Mouse (Mus musculus) limb, embryonic 11.5 days (tissue): Measurements from ENCODE around the gene Kif13a. TPM values are rescaled to one million over a fixed set of nuclear protein-coding genes. Genes with fewer than 3 reads are reported as not detected.

Experiments used
- ATAC-seq: fragments of 200-750 bp; cut with Nextera tagmentation; 2 replicates; pipeline ENCODE4 v1.8.0; 2017; ENCODE audit warnings: low read depth; ENCODE audit not compliant: insufficient number of reproducible peaks, low FRiP score, low TSS enrichment
- DNase-seq: peaks from one replicate; pipeline ENCODE4 v3.0.0-alpha.2; 2015; ENCODE audit warnings: low spot score
- H3K27ac ChIP-seq: fragments of 300-500 bp; sonication (generic); replicated peaks from 2 replicates; pipeline ENCODE4 v1.5.1; 2014; ENCODE audit warnings: low read depth, mild to moderate bottlenecking, low read length
- H3K27me3 ChIP-seq: fragments of 300-500 bp; sonication (generic); 2 replicates; pipeline ENCODE4 v1.6.1; 2014; ENCODE audit warnings: mild to moderate bottlenecking, low read length, mixed read lengths; ENCODE audit not compliant: control insufficient read depth, insufficient read depth
- H3K36me3 ChIP-seq: fragments of 300-500 bp; sonication (generic); 2 replicates; pipeline ENCODE4 v1.6.1; 2014; ENCODE audit warnings: mild to moderate bottlenecking, low read length, moderate library complexity, mixed read lengths; ENCODE audit not compliant: control insufficient read depth, insufficient read depth
- H3K4me1 ChIP-seq: fragments of 300-500 bp; sonication (generic); 2 replicates; pipeline ENCODE4 v1.6.1; 2014; ENCODE audit warnings: low read length, mixed read lengths; ENCODE audit not compliant: control insufficient read depth, insufficient read depth
- H3K4me2 ChIP-seq: fragments of 300-500 bp; sonication (generic); 2 replicates; pipeline ENCODE4 v1.6.1; 2014; ENCODE audit warnings: low read depth, mild to moderate bottlenecking, moderate library complexity; ENCODE audit not compliant: severe bottlenecking
- H3K4me3 ChIP-seq: fragments of 300-500 bp; sonication (generic); 2 replicates; pipeline ENCODE4 v1.5.1; 2014; ENCODE audit warnings: low read depth, low read length
- H3K9ac ChIP-seq: fragments of 300-500 bp; sonication (generic); 2 replicates; pipeline ENCODE4 v1.6.1; 2014; ENCODE audit warnings: mild to moderate bottlenecking, low read length
- H3K9me3 ChIP-seq: fragments of 300-500 bp; sonication (generic); 2 replicates; pipeline ENCODE4 v1.6.1; 2016; ENCODE audit warnings: low read length; ENCODE audit not compliant: control insufficient read depth
- WGBS: fragments of 180-500 bp; shearing (Covaris S2); extraction: QIAGEN DNeasy Blood & Tissue Kit; methylation state at CpG from one replicate; pipeline ENCODE4 v1.1.7; 2014; 5-methylcytosine and 5-hydroxymethylcytosine counted together
- polyA plus RNA-seq: library from polyadenylated mRNA; unstranded; fragments of >200 nt; fragmentation: Nextera tagmentation; extraction: Ambion mirVana; gene quantifications from 2 replicates; pipeline ENCODE4 v1.2.1, GENCODE M21; 2014

Kif13a gene
- polyA plus RNA-seq, 1 experiment from 2014 or later = 14.2 TPM

DNA sequence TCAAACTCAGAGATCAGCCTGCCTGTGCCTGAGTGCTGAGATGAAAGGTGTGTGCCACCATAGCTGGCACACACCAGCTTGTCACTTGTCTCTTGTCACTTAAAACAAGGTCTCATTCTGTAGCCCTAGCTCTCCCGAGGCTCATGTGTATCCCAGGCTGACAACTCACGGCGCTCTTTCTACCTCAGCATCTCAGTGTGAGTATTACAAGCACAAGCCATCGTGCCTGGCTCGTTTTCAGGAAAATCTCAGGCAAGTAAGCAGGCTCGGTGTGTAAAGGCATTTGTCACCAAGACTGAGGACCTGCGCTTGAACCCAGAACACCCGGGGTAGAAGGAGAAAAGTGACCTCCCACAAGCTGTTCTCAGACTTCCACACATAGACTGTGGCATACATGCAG, 185.8 kb downstream of the Kif13a start:
- Histone ChIP-seq H3K9me3 (no peaks in the 10 kb centered on the region), H3K27ac (no peak overlapping the region), H3K36me3 (no peaks in the 10 kb centered on the region), H3K4me1 (no peaks in the 10 kb centered on the region), H3K27me3 (no peaks in the 10 kb centered on the region), H3K4me3 (no peak overlapping the region), H3K4me2 (no peak overlapping the region), H3K9ac (no peak overlapping the region)
- DNase-seq (no peak), ATAC-seq (no peak)
- WGBS = 81% methylated on average over 8 of the region's 8 CpGs

- Histone ChIP-seq H3K36me3 (no peaks in the 10 kb centered on the region), H3K4me1 (no peaks in the 10 kb centered on the region), H3K27ac (no peak overlapping the region), H3K4me3 (no peak overlapping the region), H3K27me3 (no peaks in the 10 kb centered on the region), H3K9me3 (no peaks in the 10 kb centered on the region), H3K9ac (no peak overlapping the region), H3K4me2 (no peak overlapping the region)
- 66% methylated on average over 2 of the region's 2 CpGs for WGBS
- ATAC-seq (no peak), DNase-seq (no peak)
Observed at GRCm38 (mm10) chr13:46742367-46742766, 187.3 kb downstream of the Kif13a start.

- no peak overlapping the region for H3K4me3 ChIP-seq
- 81% methylated on average over 7 of the region's 7 CpGs for WGBS
- ATAC-seq = no peak
- H3K9me3 ChIP-seq = no peaks in the 10 kb centered on the region
- H3K4me1 ChIP-seq = no peaks in the 10 kb centered on the region; the same call in 1 of the 2 replicates
- H3K27me3 ChIP-seq = no peaks in the 10 kb centered on the region
- DNase-seq = no peak
- H3K9ac ChIP-seq = no peak overlapping the region
- H3K36me3 ChIP-seq = no peaks in the 10 kb centered on the region
- H3K4me2 ChIP-seq = no peak overlapping the region
- H3K27ac ChIP-seq = no peak overlapping the region
Observed at GRCm38 (mm10) chr13:46739426-46739825, 190.2 kb downstream of the Kif13a start.

DNA sequence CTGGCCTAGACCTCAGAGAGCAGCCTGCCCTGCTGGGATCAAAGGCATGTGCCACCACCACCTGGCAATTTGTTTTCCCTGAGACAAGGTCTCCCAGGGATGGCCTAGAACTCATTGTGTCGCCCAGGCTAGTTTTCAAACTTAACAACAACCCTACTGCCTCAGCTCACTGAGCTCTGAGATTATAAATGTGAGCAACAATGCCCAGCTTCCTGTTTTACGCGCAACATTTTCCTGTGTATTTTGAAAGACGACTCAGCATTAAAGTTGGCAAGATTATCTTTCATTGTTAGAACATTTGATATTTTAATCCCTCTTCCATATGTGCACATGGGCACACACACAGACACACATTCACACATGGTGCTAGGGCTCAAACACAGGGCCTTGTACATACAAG, 192.2 kb downstream of the Kif13a start:
- ATAC-seq = no peak

DNA sequence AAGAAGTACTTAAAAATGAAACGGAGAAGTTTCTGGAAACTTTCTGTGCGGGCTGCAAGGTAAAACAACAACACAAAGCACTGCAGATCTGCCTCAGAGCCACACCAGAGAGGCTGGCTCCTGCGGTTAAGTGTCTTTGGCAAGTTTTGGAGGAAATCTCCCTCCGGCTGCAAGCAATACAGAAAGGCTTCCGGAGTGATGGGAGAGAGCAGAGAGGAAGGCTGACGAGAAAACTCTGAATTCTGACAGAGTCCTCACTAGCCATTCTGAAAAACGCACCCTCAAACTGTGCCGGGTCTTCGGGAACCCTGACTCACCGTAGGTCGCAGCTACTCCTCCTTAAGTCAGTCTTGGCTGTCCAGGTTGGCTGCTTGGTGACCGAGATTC, 193.2 kb downstream of the Kif13a start:
- H3K27ac ChIP-seq = no peak overlapping the region
- peak overlapping the region; percentile 30 for H3K4me3 ChIP-seq
- H3K36me3 ChIP-seq = no peaks in the 10 kb centered on the region
- H3K4me1 ChIP-seq = no peaks in the 10 kb centered on the region; the same call in 1 of the 2 replicates
- DNase-seq = no peak
- no peaks in the 10 kb centered on the region for H3K27me3 ChIP-seq
- no peak for ATAC-seq
- WGBS = 2% methylated on average over 12 of the region's 12 CpGs
- H3K9ac ChIP-seq = peak overlapping the region; percentile 57
- H3K4me2 ChIP-seq = peak overlapping the region; percentile 79
- no peaks in the 10 kb centered on the region for H3K9me3 ChIP-seq

More for the DNA sequence above, 192.2 kb downstream of the Kif13a start:
- Histone ChIP-seq H3K9ac (no peak overlapping the region), H3K27ac (no peak overlapping the region), H3K9me3 (no peaks in the 10 kb centered on the region), H3K4me2 (no peak overlapping the region), H3K36me3 (no peaks in the 10 kb centered on the region), H3K4me1 (no peaks in the 10 kb centered on the region; the same call in 1 of the 2 replicates), H3K27me3 (no peaks in the 10 kb centered on the region), H3K4me3 (no peak overlapping the region)
- DNase-seq = no peak
- 81% methylated on average over 4 of the region's 4 CpGs for WGBS

- 1% methylated on average over 20 of the region's 20 CpGs for WGBS
- Histone ChIP-seq H3K4me3 (peak overlapping the region; percentile 30), H3K36me3 (no peaks in the 10 kb centered on the region), H3K4me1 (no peaks in the 10 kb centered on the region; the same call in 1 of the 2 replicates), H3K27me3 (no peaks in the 10 kb centered on the region), H3K9me3 (no peaks in the 10 kb centered on the region), H3K4me2 (peak overlapping the region; percentile 79), H3K9ac (peak overlapping the region; percentile 57), H3K27ac (no peak overlapping the region)
- DNase-seq = peak; percentile 76
- ATAC-seq = peak; percentile 70
Observed at GRCm38 (mm10) chr13:46735808-46736478, 193.7 kb downstream of the Kif13a start.

DNA sequence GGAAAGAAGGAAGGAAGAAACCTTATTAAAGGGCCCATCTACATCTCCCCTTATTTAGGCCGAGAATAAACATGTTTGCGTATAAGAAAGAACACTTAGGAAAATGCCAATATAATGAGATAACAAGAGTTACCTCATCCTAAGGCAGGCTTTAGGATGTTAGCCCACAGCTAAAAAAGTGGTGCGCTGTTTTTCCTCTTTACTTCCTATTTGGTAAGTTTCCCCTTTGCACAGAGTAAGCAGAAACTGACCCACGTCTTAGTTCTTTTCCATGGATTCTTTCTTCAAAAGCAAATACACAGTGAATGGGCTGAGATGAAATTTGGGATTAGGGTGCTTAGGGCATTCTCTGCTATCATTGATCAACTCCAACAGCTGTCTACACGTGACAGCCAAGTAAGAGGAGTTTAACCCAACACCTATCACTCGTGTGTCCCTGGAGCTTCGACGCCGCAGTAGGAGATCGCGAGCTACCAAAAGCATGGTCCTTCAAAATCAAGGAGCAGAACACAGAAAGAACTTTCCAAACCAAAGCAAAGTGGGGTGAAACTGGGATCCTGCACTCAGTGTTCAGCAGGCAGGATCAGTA, 194.4 kb downstream of the Kif13a start:
- ATAC-seq (no peak), DNase-seq (no peak)
- H3K36me3 ChIP-seq = no peaks in the 10 kb centered on the region
- H3K27ac ChIP-seq = no peak overlapping the region
- peak overlapping the region; percentile 57 for H3K9ac ChIP-seq
- peak overlapping the region; percentile 79 for H3K4me2 ChIP-seq
- H3K9me3 ChIP-seq = no peaks in the 10 kb centered on the region
- peak overlapping the region; percentile 30 for H3K4me3 ChIP-seq
- WGBS = 37% methylated on average over 11 of the region's 11 CpGs
- H3K4me1 ChIP-seq = no peaks in the 10 kb centered on the region; the same call in 1 of the 2 replicates
- no peaks in the 10 kb centered on the region for H3K27me3 ChIP-seq

- DNase-seq (no peak), ATAC-seq (no peak)
- Histone ChIP-seq H3K27ac (no peak overlapping the region), H3K9ac (no peak overlapping the region), H3K27me3 (no peaks in the 10 kb centered on the region), H3K36me3 (no peaks in the 10 kb centered on the region), H3K9me3 (no peaks in the 10 kb centered on the region), H3K4me2 (no peak overlapping the region), H3K4me1 (peaks cover 3% of the 10 kb centered on the region; the same call in 1 of the 2 replicates), H3K4me3 (no peak overlapping the region)
- WGBS = 64% methylated on average over 2 of the region's 2 CpGs
Observed at GRCm38 (mm10) chr13:46729998-46730397, 199.7 kb downstream of the Kif13a start.
